Mouse (Mus musculus) ES-Bruce4 (cell line): ENCODE measurements at regions not wholly inside any gene's neighbourhood (a gene's known extent, or its start where the extent isn't known, plus 50 kb on each side); places are given as distances from the start of the nearest gene placed in this dataset.

Source experiments
- CTCF ChIP-seq: IDR thresholded peaks from one replicate; pipeline ENCODE4 v1.8.1; 2011; ENCODE audit warnings: low read depth, low read length
- POLR2A ChIP-seq: IDR thresholded peaks from one replicate; pipeline ENCODE4 v1.8.1; 2011; ENCODE audit warnings: low read length; ENCODE audit not compliant: insufficient read depth

GRCm38 (mm10) chr2:70885674-70886073 lies 60.1 kb upstream of the Tlk1 start:
- no peak for TF ChIP-seq CTCF
- no peak for TF ChIP-seq POLR2A
